Mouse (Mus musculus) small intestine, adult 2 months (tissue): ENCODE results near the gene Astn2.

Experiments
- CTCF ChIP-seq: fragments of 200-500 bp; IDR thresholded peaks from 2 replicates; pipeline ENCODE4 v1.5.1; 2012; ENCODE audit warnings: low read depth, mild to moderate bottlenecking, control low read depth, inconsistent platforms, low read length, moderate library complexity, mixed read lengths; ENCODE audit not compliant: insufficient replicate concordance, insufficient read length; ENCODE audit errors: extremely low read depth
- POLR2A ChIP-seq: fragments of 200-500 bp; IDR thresholded peaks from 2 replicates; pipeline ENCODE4 v1.6.1; 2012; ENCODE audit warnings: low read depth, mild to moderate bottlenecking, control low read depth, inconsistent platforms, low read length, moderate library complexity

DNA sequence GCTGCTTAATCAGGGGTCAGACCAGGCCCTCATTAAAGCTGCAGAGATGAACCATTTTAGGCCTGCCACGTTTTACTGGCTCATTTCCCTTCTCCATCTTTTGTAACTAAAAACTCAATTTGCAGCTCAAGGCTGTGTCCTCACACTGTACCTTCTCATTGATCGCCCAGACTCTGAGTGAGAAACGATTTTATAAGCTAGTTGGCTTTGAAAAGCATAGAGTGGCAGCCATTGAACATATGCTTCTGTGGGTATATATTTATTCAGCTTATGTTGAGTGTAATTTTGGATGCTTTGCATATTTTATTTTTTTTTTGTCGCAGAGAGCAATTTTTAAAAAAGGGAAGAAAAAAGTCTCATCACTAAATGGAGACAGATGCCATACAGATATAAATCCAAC is 637.0 kb downstream of the Astn2 start:
- TF ChIP-seq CTCF (no peak), POLR2A (no peak)
